In the genomic region with DNA sequence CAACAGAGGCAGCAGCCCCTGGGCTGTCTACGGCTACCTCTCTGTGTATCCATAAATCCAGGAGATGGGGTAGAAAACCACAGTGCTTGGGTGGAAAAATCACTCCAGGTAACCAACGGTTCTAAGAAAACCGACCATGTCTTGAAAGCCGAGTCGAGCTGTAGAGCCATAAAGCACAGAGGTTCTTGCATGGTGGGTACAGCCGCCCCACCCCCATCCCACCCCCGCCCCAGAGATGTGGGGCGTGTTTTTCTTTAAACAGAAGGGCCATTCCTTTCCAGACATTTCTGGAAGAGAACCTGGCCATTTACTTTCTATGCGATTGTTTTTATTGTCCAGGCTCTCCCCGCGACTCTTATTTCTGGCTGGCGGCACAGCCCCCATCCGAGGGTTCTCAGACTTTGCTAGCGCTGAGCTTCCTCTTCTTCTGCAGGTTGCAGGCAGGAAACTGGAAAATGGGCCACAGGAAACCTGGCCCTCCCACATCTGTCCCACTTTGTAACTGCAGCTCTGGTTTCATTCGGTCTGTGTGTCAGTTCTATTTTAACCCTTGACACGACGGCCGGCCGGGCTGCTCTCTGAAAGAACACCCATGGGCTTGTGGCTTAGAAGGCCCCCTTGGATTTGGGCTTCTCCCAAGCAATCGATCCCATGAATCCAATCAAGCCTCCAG, we compare ENCODE assay signal across 9 mouse cellular contexts. TPM values are rescaled to one million over a fixed set of nuclear protein-coding genes. Genes with fewer than 3 reads are reported as not detected.
A peak's percentile ranks its signal among the peaks of the same experiment; 100 is the strongest.
DNase-seq lines count a peak whose midpoint lies in the region; ATAC-seq and TF ChIP-seq lines count a peak whose summit lies in the region.
"Had no signal": no experiment of that assay in that cellular context is flagged by ENCODE, and none has a peak within 500 bp of the region (broad histone marks: within the 10 kb centered on the region; RNA-seq: fewer than 3 reads in every experiment).

No protein-coding gene starts in this region.

- H3K27ac ChIP-seq in heart, embryonic 10.5 days, result peak overlapping the region; percentile 39; the same call in 1 of the 2 replicates
- peak overlapping the region; percentile 50; the same call in 1 of the 2 replicates for H3K27ac ChIP-seq in ES-E14 (ENCODE audit: insufficient read depth, low read depth, low read length, poor library complexity, severe bottlenecking)
- H3K27ac ChIP-seq in heart, embryonic 16.5 days (ENCODE audit: low read length), result peak overlapping the region; percentile 84
- no peak overlapping the region for H3K27ac ChIP-seq in liver, embryonic 15.5 days (replicated peaks)
- H3K27ac ChIP-seq: hindbrain, embryonic 15.5 days had no signal

- WGBS in heart, embryonic 10.5 days, result 42% methylated on average over 20 of the region's 20 CpGs
- 51% methylated on average over 20 of the region's 20 CpGs for WGBS in heart, embryonic 16.5 days
- WGBS in liver, embryonic 15.5 days (ENCODE audit: insufficient replicate concordance), result 11% methylated on average over 20 of the region's 20 CpGs

- no peaks in the 10 kb centered on the region for H3K27me3 ChIP-seq in heart, embryonic 10.5 days (ENCODE audit: insufficient read depth, poor library complexity, severe bottlenecking)
- no peaks in the 10 kb centered on the region for H3K27me3 ChIP-seq in heart, embryonic 16.5 days (ENCODE audit: control insufficient read depth, insufficient read depth, low read length)
- H3K27me3 ChIP-seq in liver, embryonic 15.5 days, result peaks cover 11% of the 10 kb centered on the region; the same call in 1 of the 2 replicates
- H3K27me3 ChIP-seq: hindbrain, embryonic 15.5 days had no signal

- H3K36me3 ChIP-seq in heart, embryonic 10.5 days, result no peaks in the 10 kb centered on the region
- no peaks in the 10 kb centered on the region for H3K36me3 ChIP-seq in ES-E14 (ENCODE audit: control insufficient read depth, insufficient read depth, low read length, poor library complexity, severe bottlenecking)
- no peaks in the 10 kb centered on the region for H3K36me3 ChIP-seq in heart, embryonic 16.5 days (ENCODE audit: control insufficient read depth, insufficient read depth)
- H3K36me3 ChIP-seq in liver, embryonic 15.5 days (replicated peaks), result no peaks in the 10 kb centered on the region
- H3K36me3 ChIP-seq: hindbrain, embryonic 15.5 days had no signal

- ATAC-seq in heart, embryonic 16.5 days (replicated peaks; ENCODE audit: extremely low read depth, insufficient read depth, low FRiP score), result peak; percentile 20; the same call in 1 of the 2 replicates
- ATAC-seq in liver, embryonic 15.5 days (ENCODE audit: insufficient read depth), result no peak

- peak overlapping the region; percentile 8; the same call in 1 of the 2 replicates for H3K9ac ChIP-seq in ES-E14 (ENCODE audit: insufficient read depth, low read depth, low read length, poor library complexity, severe bottlenecking)
- H3K9ac ChIP-seq in heart, embryonic 16.5 days (ENCODE audit: low read length), result peak overlapping the region; percentile 49
- no peak overlapping the region for H3K9ac ChIP-seq in liver, embryonic 15.5 days
- H3K9ac ChIP-seq: hindbrain, embryonic 15.5 days had no signal

- in situ Hi-C loops in ES-E14 (cut with MboI; ENCODE audit: low sequenced_read_pairs in 2 of 2, unreplicated experiment in 2 of 2), result loop anchor here in 1 of 2 experiments (5.0 kb wide), 2 partner anchors 73 to 128 kb away; no protein-coding TSS in a partner anchor

- H3K4me2 ChIP-seq in heart, embryonic 16.5 days (ENCODE audit: low read depth, low read length), result peak overlapping the region; percentile 48
- peak overlapping the region; percentile 11 for H3K4me2 ChIP-seq in liver, embryonic 15.5 days
- H3K4me2 ChIP-seq: hindbrain, embryonic 15.5 days had no signal

- H3K4me3 ChIP-seq in heart, embryonic 10.5 days, result no peak overlapping the region; the same call in 1 of the 2 replicates
- H3K4me3 ChIP-seq in ES-E14 (ENCODE audit: insufficient read depth in 1 of 2, low read depth in 1 of 2, low read length in 2 of 2, poor library complexity in 1 of 2, severe bottlenecking in 1 of 2), result no peak overlapping the region
- peak overlapping the region; percentile 20 for H3K4me3 ChIP-seq in heart, embryonic 16.5 days (ENCODE audit: low read length)
- H3K4me3 ChIP-seq in liver, embryonic 15.5 days (replicated peaks), result no peak overlapping the region
- H3K4me3 ChIP-seq: hindbrain, embryonic 15.5 days had no signal

- intact Hi-C loops in heart, postnatal 10 days (cut with DNase I), result loop anchor here (1.0 to 10.0 kb wide), 3 partner anchors 13 to 250 kb away; a partner anchor contains a TSS

- no peaks in the 10 kb centered on the region for H3K9me3 ChIP-seq in heart, embryonic 10.5 days
- no peaks in the 10 kb centered on the region for H3K9me3 ChIP-seq in ES-E14 (ENCODE audit: control insufficient read depth, insufficient read depth, low read depth, low read length)
- no peaks in the 10 kb centered on the region for H3K9me3 ChIP-seq in heart, embryonic 16.5 days (replicated peaks; ENCODE audit: control insufficient read depth, low read length)
- H3K9me3 ChIP-seq in liver, embryonic 15.5 days (replicated peaks), result no peaks in the 10 kb centered on the region
- H3K9me3 ChIP-seq: hindbrain, embryonic 15.5 days had no signal

- DNase-seq in heart, embryonic 10.5 days (ENCODE audit: low spot score), result no peak
- DNase-seq in heart, postnatal 10 days, result no peak
- DNase-seq in ES-E14 (ENCODE audit: low read depth, low spot score), result no peak
- DNase-seq in cerebellum, postnatal 14 days, result no peak
- no peak for DNase-seq in c-Kit-positive CD71-positive TER-119-positive erythroid progenitor cells, embryonic 14.5 days (ENCODE audit: low spot score)
- DNase-seq in right cerebral cortex, postnatal 14 days, result no peak

- peaks cover 39% of the 10 kb centered on the region for H3K4me1 ChIP-seq in heart, embryonic 10.5 days
- H3K4me1 ChIP-seq in ES-E14 (ENCODE audit: control insufficient read depth in 2 of 2, insufficient read depth in 2 of 2, low read length in 2 of 2, poor library complexity in 1 of 2), result peaks cover 8 to 18% of the 10 kb centered on the region in 2 experiments; a peak in 3 of 4 replicates
- peaks cover 36% of the 10 kb centered on the region for H3K4me1 ChIP-seq in heart, embryonic 16.5 days (ENCODE audit: control insufficient read depth, insufficient read depth, low read length)
- peaks cover 12% of the 10 kb centered on the region; the same call in 1 of the 2 replicates for H3K4me1 ChIP-seq in liver, embryonic 15.5 days (replicated peaks)

TF ChIP-seq in ES-E14, 5 proteins besides CTCF, POLR2A, EP300 and RAD21:
- TF ChIP-seq MAFK (IDR thresholded peaks at IDR 0.05; ENCODE audit: insufficient read depth, low read depth, low read length), result no peak
- TF ChIP-seq ZC3H11A (IDR thresholded peaks at IDR 0.05; ENCODE audit: borderline replicate concordance, low read depth, low read length), result no peak
- TF ChIP-seq HCFC1 (IDR thresholded peaks at IDR 0.05; ENCODE audit: borderline replicate concordance, insufficient read depth, low read length), result no peak
- no peak for TF ChIP-seq CHD2 (IDR thresholded peaks at IDR 0.05; ENCODE audit: low read depth, low read length)
- TF ChIP-seq ZNF384 (IDR thresholded peaks at IDR 0.05; ENCODE audit: low read depth, low read length), result no peak

RNA-seq across cellular contexts. Expression of a gene that starts 16.3 kb away (rescaled TPM):
- polyA plus RNA-seq in heart, embryonic 10.5 days (2016; fragmentation: Nextera tagmentation; extraction: Ambion mirVana), result 23.6 and 25.9 TPM in 2 replicates
- 100 to 1,000 TPM; 106 to 115 TPM for total RNA-seq in heart, postnatal 10 days (2021)
- total RNA-seq in ES-E14 (2012; rRNA removed), result 10.3 and 15.7 TPM in 2 replicates
- polyA plus RNA-seq in heart, embryonic 16.5 days (2015; fragmentation: Nextera tagmentation; extraction: Ambion mirVana), result 29.3 and 34.2 TPM in 2 replicates
- polyA plus RNA-seq in liver, embryonic 15.5 days (2015; fragmentation: Nextera tagmentation; extraction: Ambion mirVana), result 4.3 and 5.1 TPM in 2 replicates
